Mouse (Mus musculus) midbrain, embryonic 11.5 days (tissue): ENCODE measurements around the gene Zdhhc17. TPM values are rescaled to one million over a fixed set of nuclear protein-coding genes. Genes with fewer than 3 reads are reported as not detected.

Experiments
- ATAC-seq: fragments of 200-750 bp; cut with Nextera tagmentation; 2 replicates; pipeline ENCODE4 v1.8.0; 2017; ENCODE audit warnings: moderate TSS enrichment, moderate library complexity; ENCODE audit not compliant: low FRiP score
- DNase-seq: peaks from one replicate; pipeline ENCODE4 v3.0.0; 2015; ENCODE audit warnings: low spot score; ENCODE audit errors: missing footprints
- H3K27ac ChIP-seq: fragments of 300-500 bp; sonication (generic); 2 replicates; pipeline ENCODE4 v1.5.1; 2014; ENCODE audit warnings: low read depth, low read length
- H3K27me3 ChIP-seq: fragments of 300-500 bp; sonication (generic); 2 replicates; pipeline ENCODE4 v1.6.1; 2014; ENCODE audit warnings: mild to moderate bottlenecking, low read length, moderate library complexity, mixed read lengths; ENCODE audit not compliant: control insufficient read depth, insufficient read depth
- H3K36me3 ChIP-seq: fragments of 300-500 bp; sonication (generic); 2 replicates; pipeline ENCODE4 v1.6.1; 2014; ENCODE audit warnings: mild to moderate bottlenecking, low read length, moderate library complexity, mixed read lengths; ENCODE audit not compliant: control insufficient read depth, insufficient read depth
- H3K4me1 ChIP-seq: fragments of 300-500 bp; sonication (generic); 2 replicates; pipeline ENCODE4 v1.6.1; 2014; ENCODE audit warnings: low read length; ENCODE audit not compliant: control insufficient read depth, insufficient read depth
- H3K4me2 ChIP-seq: fragments of 300-500 bp; sonication (generic); 2 replicates; pipeline ENCODE4 v1.6.1; 2014; ENCODE audit warnings: mild to moderate bottlenecking, moderate library complexity
- H3K4me3 ChIP-seq: fragments of 300-500 bp; sonication (generic); 2 replicates; pipeline ENCODE4 v1.5.1; 2014; ENCODE audit warnings: low read depth, low read length
- H3K9ac ChIP-seq: fragments of 300-500 bp; sonication (generic); 2 replicates; pipeline ENCODE4 v1.6.1; 2014; ENCODE audit warnings: low read length
- H3K9me3 ChIP-seq: fragments of 300-500 bp; sonication (generic); 2 replicates; pipeline ENCODE4 v1.6.1; 2016; ENCODE audit warnings: low read length; ENCODE audit not compliant: control insufficient read depth
- WGBS: fragments of 180-500 bp; shearing (Covaris S2); extraction: QIAGEN DNeasy Blood & Tissue Kit; methylation state at CpG from one replicate; pipeline ENCODE4 v1.1.7; 2014; 5-methylcytosine and 5-hydroxymethylcytosine counted together
- polyA plus RNA-seq: library from polyadenylated mRNA; unstranded; fragments of >200 nt; fragmentation: Nextera tagmentation; extraction: Ambion mirVana; gene quantifications from 2 replicates; pipeline ENCODE4 v1.2.1, GENCODE M21; 2014

Gene Zdhhc17
- polyA plus RNA-seq, 1 experiment from 2014 or later = 30.3 TPM

DNA sequence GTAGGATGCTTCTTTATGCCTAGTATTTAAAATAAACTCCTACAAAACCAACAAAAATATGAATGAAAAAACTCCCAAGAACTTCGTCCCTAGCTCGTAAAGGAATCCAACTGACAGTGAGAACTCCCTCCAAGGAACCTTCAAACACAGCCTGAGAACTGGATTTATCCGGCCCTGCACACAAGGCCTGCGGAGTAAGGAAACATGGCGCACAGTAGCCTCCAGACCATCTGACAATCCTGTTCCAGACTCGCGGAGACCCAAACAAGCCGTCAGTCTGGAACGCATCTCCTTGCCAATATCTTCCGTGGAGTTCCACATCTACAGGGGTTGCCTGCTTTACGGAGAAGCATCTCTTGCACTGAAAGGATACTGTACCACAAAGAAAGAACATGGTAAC is 68.0 kb downstream of the Zdhhc17 start:
- Histone ChIP-seq H3K9ac (no peak overlapping the region), H3K36me3 (peaks cover 8% of the 10 kb centered on the region; the same call in 1 of the 2 replicates), H3K4me1 (no peaks in the 10 kb centered on the region), H3K9me3 (no peaks in the 10 kb centered on the region), H3K27ac (no peak overlapping the region), H3K4me2 (no peak overlapping the region), H3K4me3 (no peak overlapping the region), H3K27me3 (no peaks in the 10 kb centered on the region)
- DNase-seq (no peak), ATAC-seq (no peak)
- 94% methylated on average over 11 of the region's 11 CpGs for WGBS

DNA sequence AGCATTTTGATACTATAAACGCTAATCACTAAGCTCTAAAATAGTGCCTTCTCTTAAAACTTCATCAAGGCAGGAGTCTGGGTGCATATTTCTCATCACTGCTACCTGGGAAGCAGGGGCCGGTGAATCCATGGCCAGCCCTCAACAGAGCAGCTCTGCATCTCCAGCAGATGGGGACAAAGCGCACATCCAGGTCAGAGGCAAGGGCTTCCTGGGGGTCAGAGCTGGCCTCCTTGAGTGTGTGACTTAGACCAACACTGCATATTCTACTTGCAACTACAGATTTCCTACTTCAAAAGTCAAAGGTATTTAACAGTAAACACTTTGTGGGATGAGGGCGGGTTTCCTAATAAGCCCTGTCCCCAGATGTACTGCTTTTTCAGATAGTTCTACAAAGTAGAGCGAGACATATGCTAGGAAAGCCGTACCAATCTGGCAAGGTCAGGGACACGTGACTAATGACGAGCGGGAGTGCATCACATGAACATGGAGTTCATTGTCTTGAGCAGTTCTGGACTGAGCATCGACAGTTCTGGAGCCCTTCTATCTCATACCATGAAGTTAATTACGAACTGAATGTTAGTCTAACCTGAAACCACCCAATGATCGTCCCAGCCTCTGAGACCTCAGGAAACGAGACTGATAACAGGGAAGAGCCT is 69.1 kb downstream of the Zdhhc17 start:
- Histone ChIP-seq H3K27ac (no peak overlapping the region), H3K9ac (no peak overlapping the region), H3K4me2 (no peak overlapping the region), H3K27me3 (no peaks in the 10 kb centered on the region), H3K4me1 (no peaks in the 10 kb centered on the region), H3K4me3 (no peak overlapping the region), H3K36me3 (peaks cover 8% of the 10 kb centered on the region; the same call in 1 of the 2 replicates), H3K9me3 (no peaks in the 10 kb centered on the region)
- DNase-seq (no peak), ATAC-seq (no peak)
- whole genome bisulfite sequencing = 88% methylated on average over 13 of the region's 13 CpGs

DNA sequence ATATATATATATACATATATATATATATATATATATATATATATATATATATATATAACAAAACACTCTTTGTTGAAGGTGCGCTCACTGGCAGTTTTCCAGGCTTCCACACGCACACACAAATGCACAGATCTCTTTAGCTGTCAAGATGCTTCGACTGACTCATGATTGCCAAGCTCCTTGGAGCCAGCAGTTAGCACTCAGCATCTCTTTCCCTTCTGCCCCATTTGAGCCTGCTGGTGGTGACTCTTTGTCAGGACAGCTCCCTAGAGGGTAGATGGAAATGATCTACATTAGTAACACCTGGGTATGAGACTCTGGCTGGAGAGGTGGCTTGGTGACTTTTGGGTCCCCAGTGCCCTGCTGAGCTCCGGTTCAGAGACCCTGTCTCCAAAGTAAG is 70.2 kb downstream of the Zdhhc17 start:
- Histone ChIP-seq H3K36me3 (peaks cover 8% of the 10 kb centered on the region; the same call in 1 of the 2 replicates), H3K27me3 (no peaks in the 10 kb centered on the region), H3K9ac (no peak overlapping the region), H3K4me3 (no peak overlapping the region), H3K4me2 (no peak overlapping the region), H3K27ac (no peak overlapping the region), H3K4me1 (no peaks in the 10 kb centered on the region), H3K9me3 (no peaks in the 10 kb centered on the region)
- no peak for DNase-seq
- ATAC-seq = no peak
- 86% methylated on average over 4 of the region's 4 CpGs for WGBS

- Histone ChIP-seq H3K9ac (no peak overlapping the region), H3K9me3 (no peaks in the 10 kb centered on the region), H3K4me2 (no peak overlapping the region), H3K27me3 (no peaks in the 10 kb centered on the region), H3K36me3 (peaks cover 5% of the 10 kb centered on the region; the same call in 1 of the 2 replicates), H3K4me3 (no peak overlapping the region), H3K4me1 (no peaks in the 10 kb centered on the region), H3K27ac (no peak overlapping the region)
- DNase-seq = no peak
- 90% methylated on average over 19 of the region's 19 CpGs for WGBS
- no peak for ATAC-seq
Observed at GRCm38 (mm10) chr10:110938841-110939549, 70.9 kb downstream of the Zdhhc17 start.

GRCm38 (mm10) chr10:110938361-110938760 is 71.6 kb downstream of the Zdhhc17 start:
- WGBS = 92% methylated on average over 7 of the region's 7 CpGs
- H3K27ac ChIP-seq = no peak overlapping the region
- no peak for ATAC-seq
- no peak overlapping the region for H3K4me3 ChIP-seq
- peaks cover 5% of the 10 kb centered on the region; the same call in 1 of the 2 replicates for H3K36me3 ChIP-seq
- H3K9ac ChIP-seq = no peak overlapping the region
- DNase-seq = no peak
- H3K4me2 ChIP-seq = no peak overlapping the region
- no peaks in the 10 kb centered on the region for H3K27me3 ChIP-seq
- no peaks in the 10 kb centered on the region for H3K4me1 ChIP-seq
- no peaks in the 10 kb centered on the region for H3K9me3 ChIP-seq

DNA sequence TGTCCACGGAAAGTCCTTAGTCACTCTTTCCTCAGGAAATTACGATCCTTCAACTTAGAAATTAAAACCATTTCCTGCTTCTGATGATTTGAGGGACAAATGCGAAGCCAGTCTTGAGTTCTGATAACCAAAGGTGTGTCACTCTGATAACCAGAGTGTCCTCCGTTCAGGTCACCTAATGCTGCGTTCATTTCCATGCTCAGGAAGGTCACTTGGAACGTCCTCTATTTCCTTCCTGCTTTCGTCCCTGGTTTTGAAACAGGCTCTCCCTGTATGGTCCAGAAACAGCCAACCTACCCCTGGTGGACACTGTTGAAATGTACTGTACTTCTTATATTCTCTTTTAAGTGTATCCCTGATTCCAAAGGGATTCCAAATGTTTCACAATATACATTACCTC is 74.3 kb downstream of the Zdhhc17 start:
- Histone ChIP-seq H3K9me3 (no peaks in the 10 kb centered on the region), H3K4me1 (peaks cover 11% of the 10 kb centered on the region), H3K9ac (no peak overlapping the region), H3K27ac (no peak overlapping the region), H3K4me3 (no peak overlapping the region), H3K27me3 (no peaks in the 10 kb centered on the region), H3K4me2 (no peak overlapping the region), H3K36me3 (no peaks in the 10 kb centered on the region)
- 88% methylated on average over 7 of the region's 7 CpGs for WGBS
- ATAC-seq = no peak
- DNase-seq = no peak

GRCm38 (mm10) chr10:110935081-110935480 is 74.9 kb downstream of the Zdhhc17 start:
- H3K4me3 ChIP-seq = no peak overlapping the region
- H3K9ac ChIP-seq = no peak overlapping the region
- no peaks in the 10 kb centered on the region for H3K36me3 ChIP-seq
- ATAC-seq (no peak), DNase-seq (no peak)
- no peak overlapping the region for H3K4me2 ChIP-seq
- H3K27me3 ChIP-seq = no peaks in the 10 kb centered on the region
- no peaks in the 10 kb centered on the region for H3K9me3 ChIP-seq
- peaks cover 15% of the 10 kb centered on the region for H3K4me1 ChIP-seq
- H3K27ac ChIP-seq = no peak overlapping the region
- 96% methylated on average over 11 of the region's 11 CpGs for WGBS

DNA sequence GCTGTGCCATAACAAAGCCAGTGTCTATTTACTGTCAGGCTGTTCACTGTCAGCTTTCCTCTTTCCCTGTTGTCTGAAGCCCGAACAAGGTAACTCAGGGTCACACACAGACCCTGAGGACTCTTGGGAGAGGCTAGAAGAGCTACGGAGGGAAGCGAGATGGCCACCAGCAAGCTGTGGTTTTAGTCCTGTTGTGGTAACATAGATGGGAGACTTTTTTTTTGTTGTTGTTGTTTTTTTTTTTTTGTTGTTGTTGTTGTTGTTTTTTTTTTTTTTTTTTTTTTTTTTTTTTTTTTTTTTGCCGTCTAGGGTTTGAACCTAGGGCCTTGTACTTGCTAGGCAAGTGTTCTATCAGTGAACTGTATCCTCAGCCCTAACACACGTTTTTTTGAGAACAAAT is 76.4 kb downstream of the Zdhhc17 start:
- Histone ChIP-seq H3K4me2 (no peak overlapping the region), H3K4me3 (no peak overlapping the region), H3K27me3 (no peaks in the 10 kb centered on the region), H3K4me1 (peaks cover 15% of the 10 kb centered on the region), H3K9me3 (no peaks in the 10 kb centered on the region), H3K27ac (no peak overlapping the region), H3K36me3 (no peaks in the 10 kb centered on the region), H3K9ac (no peak overlapping the region)
- no peak for ATAC-seq
- WGBS = 79% methylated on average over 5 of the region's 5 CpGs
- DNase-seq = no peak

DNA sequence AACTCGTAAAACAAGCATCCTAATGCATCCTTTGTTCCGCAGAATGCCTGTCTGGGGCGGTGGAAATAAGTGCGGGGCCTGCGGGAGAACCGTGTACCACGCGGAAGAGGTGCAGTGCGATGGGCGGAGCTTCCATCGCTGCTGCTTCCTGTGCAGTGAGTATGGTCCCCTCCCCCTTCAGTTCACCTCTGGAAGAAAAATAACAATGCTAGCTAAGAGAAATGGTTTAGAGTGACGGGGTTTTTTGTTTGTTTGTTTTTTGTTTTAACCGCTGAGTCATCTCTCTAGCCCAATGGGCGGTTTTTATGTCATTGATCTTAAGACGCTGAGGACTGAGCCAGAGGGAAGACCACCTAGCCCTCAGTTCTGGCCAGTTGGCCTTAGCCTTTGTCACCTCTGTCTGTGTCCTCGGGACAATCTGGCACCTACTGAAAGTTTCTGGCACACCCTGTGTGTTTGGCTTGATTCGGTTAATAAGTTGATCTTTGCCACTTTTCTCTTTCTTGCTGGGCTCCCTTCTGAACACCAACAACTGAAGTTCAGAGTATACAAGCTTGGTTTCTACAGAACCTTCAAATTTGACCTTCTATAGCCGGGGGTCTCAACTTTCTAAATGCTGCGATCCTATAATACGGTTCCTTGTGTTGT is 77.9 kb downstream of the Zdhhc17 start:
- H3K4me3 ChIP-seq = no peak overlapping the region

More for the DNA sequence above, 77.9 kb downstream of the Zdhhc17 start:
- Histone ChIP-seq H3K27ac (peak overlapping the region; percentile 41; the same call in 1 of the 2 replicates), H3K9ac (no peak overlapping the region; the same call in 1 of the 2 replicates), H3K36me3 (no peaks in the 10 kb centered on the region), H3K27me3 (no peaks in the 10 kb centered on the region), H3K9me3 (no peaks in the 10 kb centered on the region), H3K4me1 (peaks cover 15% of the 10 kb centered on the region), H3K4me2 (no peak overlapping the region)
- peak; percentile 72; the same call in 1 of the 2 replicates for ATAC-seq
- peak; percentile 91 for DNase-seq
- 63% methylated on average over 20 of the region's 20 CpGs for WGBS
